Mouse (Mus musculus) kidney, embryonic 16.5 days (tissue): Measurements from ENCODE around the gene Ahnak2. TPM values are rescaled to one million over a fixed set of nuclear protein-coding genes. Genes with fewer than 3 reads are reported as not detected.

Experiments
- ATAC-seq: fragments of 200-750 bp; cut with Nextera tagmentation; 2 replicates; pipeline ENCODE4 v1.8.0; 2017; ENCODE audit warnings: moderate TSS enrichment; ENCODE audit not compliant: low FRiP score, low TSS enrichment
- H3K27ac ChIP-seq: fragments of 300-500 bp; sonication (generic); 2 replicates; pipeline ENCODE4 v1.5.1; 2014; ENCODE audit warnings: low read length
- H3K27me3 ChIP-seq: fragments of 300-500 bp; sonication (generic); 2 replicates; pipeline ENCODE4 v1.6.1; 2014; ENCODE audit warnings: low read length, control low read depth, mixed read lengths; ENCODE audit not compliant: insufficient read depth
- H3K36me3 ChIP-seq: fragments of 300-500 bp; sonication (generic); 2 replicates; pipeline ENCODE4 v1.6.1; 2014; ENCODE audit warnings: low read length, control low read depth, mixed read lengths; ENCODE audit not compliant: insufficient read depth
- H3K4me1 ChIP-seq: fragments of 300-500 bp; sonication (generic); 2 replicates; pipeline ENCODE4 v1.6.1; 2014; ENCODE audit warnings: low read length, control low read depth, mixed read lengths; ENCODE audit not compliant: insufficient read depth
- H3K4me2 ChIP-seq: fragments of 300-500 bp; sonication (generic); replicated peaks from 2 replicates; pipeline ENCODE4 v1.6.1; 2014; ENCODE audit warnings: low read depth, low read length
- H3K4me3 ChIP-seq: fragments of 300-500 bp; sonication (generic); 2 replicates; pipeline ENCODE4 v1.5.1; 2014; ENCODE audit warnings: mild to moderate bottlenecking, low read length
- H3K9ac ChIP-seq: fragments of 300-500 bp; sonication (generic); replicated peaks from 2 replicates; pipeline ENCODE4 v1.6.1; 2014; ENCODE audit warnings: low read length
- H3K9me3 ChIP-seq: fragments of 300-500 bp; sonication (generic); 2 replicates; pipeline ENCODE4 v1.6.1; 2016; ENCODE audit warnings: low read length, control low read depth
- WGBS: fragments of 180-500 bp; shearing (Covaris S2); extraction: QIAGEN DNeasy Blood & Tissue Kit; methylation state at CpG from one replicate; pipeline ENCODE4 v1.1.7; 2014; 5-methylcytosine and 5-hydroxymethylcytosine counted together
- polyA plus RNA-seq: library from polyadenylated mRNA; unstranded; fragments of >200 nt; fragmentation: Nextera tagmentation; extraction: Ambion mirVana; gene quantifications from 2 replicates; pipeline ENCODE4 v1.2.1, GENCODE M21; 2015

The Ahnak2 gene
- polyA plus RNA-seq, 1 experiment from 2014 or later = 1.2 TPM

- no peak for ATAC-seq
- 88% methylated on average over 7 of the region's 7 CpGs for WGBS
These were observed 37.5 kb downstream of the Ahnak2 start for GRCm38 (mm10) chr12:112764991-112765390.

GRCm38 (mm10) chr12:112764141-112764540, 38.3 kb downstream of the Ahnak2 start:
- Histone ChIP-seq H3K36me3 (no peaks in the 10 kb centered on the region), H3K9ac (no peak overlapping the region), H3K4me1 (no peaks in the 10 kb centered on the region), H3K27ac (no peak overlapping the region), H3K9me3 (no peaks in the 10 kb centered on the region), H3K4me2 (no peak overlapping the region), H3K27me3 (no peaks in the 10 kb centered on the region), H3K4me3 (no peak overlapping the region)
- 91% methylated on average over 5 of the region's 5 CpGs for WGBS
- ATAC-seq = no peak

More at GRCm38 (mm10) chr12:112764991-112765390, 37.5 kb downstream of the Ahnak2 start:
- H3K9ac ChIP-seq = no peak overlapping the region
- H3K9me3 ChIP-seq = no peaks in the 10 kb centered on the region
- no peak overlapping the region for H3K27ac ChIP-seq
- H3K4me3 ChIP-seq = no peak overlapping the region
- H3K4me1 ChIP-seq = no peaks in the 10 kb centered on the region
- H3K36me3 ChIP-seq = no peaks in the 10 kb centered on the region
- no peaks in the 10 kb centered on the region for H3K27me3 ChIP-seq
- H3K4me2 ChIP-seq = no peak overlapping the region

- H3K4me1 ChIP-seq = no peaks in the 10 kb centered on the region
- no peak for ATAC-seq
- H3K9ac ChIP-seq = no peak overlapping the region
- no peak overlapping the region for H3K4me3 ChIP-seq
- 82% methylated on average over 4 of the region's 4 CpGs for WGBS
- H3K4me2 ChIP-seq = no peak overlapping the region
- no peak overlapping the region for H3K27ac ChIP-seq
- no peaks in the 10 kb centered on the region for H3K27me3 ChIP-seq
- no peaks in the 10 kb centered on the region for H3K9me3 ChIP-seq
- H3K36me3 ChIP-seq = no peaks in the 10 kb centered on the region
These were observed 39.3 kb downstream of the Ahnak2 start for GRCm38 (mm10) chr12:112763176-112763575.

- Histone ChIP-seq H3K36me3 (no peaks in the 10 kb centered on the region), H3K4me3 (no peak overlapping the region), H3K4me2 (no peak overlapping the region), H3K27ac (no peak overlapping the region), H3K4me1 (no peaks in the 10 kb centered on the region), H3K27me3 (no peaks in the 10 kb centered on the region), H3K9ac (no peak overlapping the region), H3K9me3 (no peaks in the 10 kb centered on the region)
- ATAC-seq = no peak
- 83% methylated on average over 3 of the region's 3 CpGs for WGBS
These were observed 40.4 kb downstream of the Ahnak2 start for GRCm38 (mm10) chr12:112762018-112762417.

- 87% methylated on average over 4 of the region's 4 CpGs for WGBS
- Histone ChIP-seq H3K9me3 (no peaks in the 10 kb centered on the region), H3K27ac (no peak overlapping the region), H3K36me3 (no peaks in the 10 kb centered on the region), H3K4me3 (no peak overlapping the region), H3K9ac (no peak overlapping the region), H3K27me3 (no peaks in the 10 kb centered on the region), H3K4me1 (no peaks in the 10 kb centered on the region), H3K4me2 (no peak overlapping the region)
- no peak for ATAC-seq
These were observed 41.0 kb downstream of the Ahnak2 start for GRCm38 (mm10) chr12:112761411-112761810.

- Histone ChIP-seq H3K4me1 (no peaks in the 10 kb centered on the region), H3K27me3 (no peaks in the 10 kb centered on the region), H3K36me3 (no peaks in the 10 kb centered on the region), H3K4me3 (no peak within 1 kb of the TSS), H3K9ac (no peak within 1 kb of the TSS), H3K4me2 (no peak within 1 kb of the TSS), H3K9me3 (no peaks in the 10 kb centered on the region), H3K27ac (no peak within 1 kb of the TSS)
- WGBS = 45% methylated on average over 4 of the region's 4 CpGs
- peak; percentile 39; the same call in 1 of the 2 replicates for ATAC-seq
These were observed 42.1 kb downstream of the Ahnak2 start, which contains the start of gene Pld4 for GRCm38 (mm10) chr12:112760154-112760926. Gene Pld4, plus strand, starts transcription at chr12:112760655.

GRCm38 (mm10) chr12:112759471-112759870, 43.0 kb downstream of the Ahnak2 start:
- no peak overlapping the region for H3K27ac ChIP-seq
- no peak overlapping the region for H3K9ac ChIP-seq
- no peak for ATAC-seq
- no peaks in the 10 kb centered on the region for H3K27me3 ChIP-seq
- H3K4me1 ChIP-seq = no peaks in the 10 kb centered on the region
- no peak overlapping the region for H3K4me2 ChIP-seq
- 88% methylated on average over 3 of the region's 3 CpGs for WGBS
- no peak overlapping the region for H3K4me3 ChIP-seq
- no peaks in the 10 kb centered on the region for H3K9me3 ChIP-seq
- no peaks in the 10 kb centered on the region for H3K36me3 ChIP-seq

- ATAC-seq = no peak
- Histone ChIP-seq H3K4me3 (no peak overlapping the region), H3K9me3 (no peaks in the 10 kb centered on the region), H3K9ac (no peak overlapping the region), H3K27me3 (no peaks in the 10 kb centered on the region), H3K4me2 (no peak overlapping the region), H3K4me1 (no peaks in the 10 kb centered on the region), H3K36me3 (no peaks in the 10 kb centered on the region), H3K27ac (no peak overlapping the region)
- 86% methylated on average over 5 of the region's 5 CpGs for WGBS
These were observed 44.6 kb downstream of the Ahnak2 start for GRCm38 (mm10) chr12:112757896-112758295.

GRCm38 (mm10) chr12:112755900-112756299, 46.6 kb downstream of the Ahnak2 start:
- ATAC-seq = no peak
- WGBS = 72% methylated on average over 4 of the region's 4 CpGs
- Histone ChIP-seq H3K4me1 (no peaks in the 10 kb centered on the region), H3K4me2 (no peak overlapping the region), H3K4me3 (no peak overlapping the region), H3K9me3 (no peaks in the 10 kb centered on the region), H3K27me3 (no peaks in the 10 kb centered on the region), H3K27ac (no peak overlapping the region), H3K36me3 (no peaks in the 10 kb centered on the region), H3K9ac (no peak overlapping the region)

- Histone ChIP-seq H3K4me1 (no peaks in the 10 kb centered on the region), H3K9me3 (no peaks in the 10 kb centered on the region), H3K4me2 (no peak overlapping the region), H3K36me3 (no peaks in the 10 kb centered on the region), H3K27ac (no peak overlapping the region), H3K9ac (no peak overlapping the region), H3K4me3 (no peak overlapping the region), H3K27me3 (no peaks in the 10 kb centered on the region)
- 43% methylated on average over 2 of the region's 2 CpGs for WGBS
- no peak for ATAC-seq
These were observed 50.1 kb downstream of the Ahnak2 start for GRCm38 (mm10) chr12:112752399-112752798.
